Mouse (Mus musculus) limb, embryonic 14.5 days (tissue): ENCODE data around the gene Galnt10. TPM values are rescaled to one million over a fixed set of nuclear protein-coding genes. Genes with fewer than 3 reads are reported as not detected.

Experiments used
- ATAC-seq: fragments of 200-750 bp; cut with Nextera tagmentation; 2 replicates; pipeline ENCODE4 v1.8.0; 2017; ENCODE audit warnings: low read depth, moderate number of reproducible peaks, moderate TSS enrichment; ENCODE audit not compliant: low FRiP score
- DNase-seq: peaks from one replicate; pipeline ENCODE4 v3.0.0-alpha.2; 2015; ENCODE audit warnings: low spot score
- H3K27ac ChIP-seq: fragments of 300-500 bp; sonication (generic); replicated peaks from 2 replicates; pipeline ENCODE4 v1.5.1; 2014; ENCODE audit warnings: low read depth, mild to moderate bottlenecking, low read length, moderate library complexity, mixed read lengths
- H3K27me3 ChIP-seq: fragments of 300-500 bp; sonication (generic); 2 replicates; pipeline ENCODE4 v1.6.1; 2014; ENCODE audit warnings: low read length, mixed read lengths; ENCODE audit not compliant: control insufficient read depth, insufficient read depth
- H3K36me3 ChIP-seq: fragments of 300-500 bp; sonication (generic); 2 replicates; pipeline ENCODE4 v1.6.1; 2014; ENCODE audit warnings: mild to moderate bottlenecking, low read length, moderate library complexity, mixed read lengths; ENCODE audit not compliant: control insufficient read depth, insufficient read depth
- H3K4me1 ChIP-seq: fragments of 300-500 bp; sonication (generic); 2 replicates; pipeline ENCODE4 v1.6.1; 2014; ENCODE audit warnings: antibody characterized with exemption, low read length, mixed read lengths; ENCODE audit not compliant: control insufficient read depth, insufficient read depth
- H3K4me2 ChIP-seq: fragments of 300-500 bp; sonication (generic); replicated peaks from 2 replicates; pipeline ENCODE4 v1.6.1; 2014; ENCODE audit warnings: low read depth, mild to moderate bottlenecking, low read length, moderate library complexity; ENCODE audit not compliant: severe bottlenecking
- H3K4me3 ChIP-seq: fragments of 300-500 bp; sonication (generic); replicated peaks from 2 replicates; pipeline ENCODE4 v1.5.1; 2014; ENCODE audit warnings: low read length
- H3K9ac ChIP-seq: fragments of 300-500 bp; sonication (generic); 2 replicates; pipeline ENCODE4 v1.6.1; 2014; ENCODE audit warnings: mild to moderate bottlenecking, low read depth, low read length, moderate library complexity; ENCODE audit not compliant: severe bottlenecking
- H3K9me3 ChIP-seq: fragments of 300-500 bp; sonication (generic); 2 replicates; pipeline ENCODE4 v1.6.1; 2016; ENCODE audit warnings: low read length; ENCODE audit not compliant: control insufficient read depth
- POLR2A ChIP-seq: fragments of 200-500 bp; IDR thresholded peaks from 2 replicates; pipeline ENCODE4 v1.8.0; 2012; ENCODE audit warnings: inconsistent platforms, mild to moderate bottlenecking, moderate library complexity, borderline replicate concordance; ENCODE audit not compliant: insufficient read depth, insufficient read length; ENCODE audit errors: extremely low read depth
- WGBS: fragments of 180-500 bp; shearing (Covaris S2); extraction: QIAGEN DNeasy Blood & Tissue Kit; methylation state at CpG from one replicate; pipeline ENCODE4 v1.1.7; 2014; 5-methylcytosine and 5-hydroxymethylcytosine counted together
- polyA plus RNA-seq, 2 experiments: library from polyadenylated mRNA; depleted of rRNA in 1 of 2; stranded (reverse) in 1 of 2; unstranded in 1 of 2; fragments of >200 nt; fragmentation: Nextera tagmentation in 1 of 2; extraction: Ambion mirVana in 1 of 2; gene quantifications; 2 replicates each; pipeline versions ENCODE4 v1.2.1 to v1.2.3; 2012 to 2014

Galnt10 gene
- polyA plus RNA-seq, 2 experiments = 24.4 to 26.5 TPM

DNA sequence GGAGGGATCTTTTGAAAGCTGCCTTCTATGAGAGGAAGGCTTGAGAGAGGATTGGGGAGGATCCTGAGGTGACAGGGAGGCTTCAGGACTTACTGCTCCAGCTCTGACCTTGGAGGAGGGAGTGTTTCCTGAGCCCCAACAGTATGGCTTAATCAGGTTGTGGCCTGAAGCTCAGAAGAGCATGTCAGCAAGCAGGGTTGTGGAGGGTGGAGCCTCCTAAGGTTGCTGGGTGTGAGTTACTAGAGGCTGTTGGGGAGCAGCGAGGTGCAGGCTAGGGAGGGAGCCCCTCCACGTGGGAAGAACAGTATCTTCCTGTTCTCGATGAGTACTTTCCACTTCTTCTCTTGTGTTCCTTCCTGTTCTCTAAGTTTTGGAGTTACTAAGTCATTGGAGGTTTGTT lies 32.0 kb downstream of the Galnt10 start:
- Histone ChIP-seq H3K4me1 (peaks cover 26% of the 10 kb centered on the region), H3K27me3 (no peaks in the 10 kb centered on the region), H3K27ac (no peak overlapping the region), H3K9me3 (no peaks in the 10 kb centered on the region), H3K4me2 (no peak overlapping the region), H3K9ac (no peak overlapping the region), H3K4me3 (no peak overlapping the region), H3K36me3 (peaks cover 3% of the 10 kb centered on the region; the same call in 1 of the 2 replicates)
- no peak for TF ChIP-seq POLR2A
- 61% methylated on average over 3 of the region's 3 CpGs for WGBS
- ATAC-seq (no peak), DNase-seq (no peak)

DNA sequence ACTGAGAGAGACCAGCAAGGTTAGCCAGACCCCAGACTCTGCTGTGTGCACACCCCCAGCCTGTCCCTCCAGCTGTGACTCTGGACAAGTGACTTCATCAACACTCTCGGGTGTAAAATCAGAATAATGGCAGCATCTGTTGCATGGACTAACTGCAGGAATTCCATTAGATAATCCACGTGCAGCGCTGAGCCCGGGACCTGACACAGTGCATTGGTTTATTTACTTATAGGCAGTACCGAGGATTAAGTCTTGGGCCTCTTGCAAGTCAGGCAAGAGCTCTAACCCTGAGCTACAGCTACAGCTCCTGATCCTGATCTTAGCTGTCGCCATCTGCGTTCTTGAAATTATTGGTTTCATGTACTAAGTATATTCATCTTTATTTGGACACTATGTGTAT lies 37.3 kb downstream of the Galnt10 start:
- WGBS = 48% methylated on average over 7 of the region's 7 CpGs
- H3K27me3 ChIP-seq = no peaks in the 10 kb centered on the region
- no peak overlapping the region for H3K4me3 ChIP-seq
- TF ChIP-seq POLR2A = no peak
- peaks cover 3% of the 10 kb centered on the region; the same call in 1 of the 2 replicates for H3K36me3 ChIP-seq
- no peak overlapping the region for H3K9ac ChIP-seq
- H3K4me1 ChIP-seq = peaks cover 22% of the 10 kb centered on the region
- ATAC-seq (peak; percentile 64; the same call in 1 of the 2 replicates), DNase-seq (no peak)
- no peak overlapping the region for H3K4me2 ChIP-seq
- no peaks in the 10 kb centered on the region for H3K9me3 ChIP-seq
- H3K27ac ChIP-seq = no peak overlapping the region

DNA sequence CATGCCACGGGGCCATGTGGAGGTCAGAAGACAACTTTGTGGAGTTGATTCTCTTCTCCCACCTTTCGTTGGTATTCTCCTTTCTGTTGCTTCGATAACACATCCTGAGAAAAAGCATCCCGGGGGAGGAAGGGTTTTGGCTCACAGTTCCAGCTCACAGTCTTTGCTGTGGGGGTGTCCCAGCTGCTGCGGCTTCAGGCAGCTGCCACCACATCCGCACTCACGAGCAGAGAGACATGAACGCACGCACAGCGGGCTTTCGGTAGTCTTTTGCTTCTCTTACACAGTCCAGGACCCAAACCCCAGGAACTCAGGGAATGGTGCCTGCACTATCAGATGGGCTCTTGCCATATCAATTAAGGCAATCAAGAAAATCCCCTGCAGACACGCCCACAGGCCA lies 37.9 kb downstream of the Galnt10 start:
- Histone ChIP-seq H3K27ac (no peak overlapping the region), H3K36me3 (peaks cover 3% of the 10 kb centered on the region; the same call in 1 of the 2 replicates), H3K27me3 (no peaks in the 10 kb centered on the region), H3K9me3 (no peaks in the 10 kb centered on the region), H3K4me3 (no peak overlapping the region), H3K4me1 (peaks cover 26% of the 10 kb centered on the region), H3K9ac (no peak overlapping the region), H3K4me2 (0 out of 2 replicates have a peak overlapping the region, but pooled peaks have one; percentile 10)
- 65% methylated on average over 12 of the region's 12 CpGs for WGBS
- DNase-seq (no peak), ATAC-seq (no peak)
- TF ChIP-seq POLR2A = no peak

DNA sequence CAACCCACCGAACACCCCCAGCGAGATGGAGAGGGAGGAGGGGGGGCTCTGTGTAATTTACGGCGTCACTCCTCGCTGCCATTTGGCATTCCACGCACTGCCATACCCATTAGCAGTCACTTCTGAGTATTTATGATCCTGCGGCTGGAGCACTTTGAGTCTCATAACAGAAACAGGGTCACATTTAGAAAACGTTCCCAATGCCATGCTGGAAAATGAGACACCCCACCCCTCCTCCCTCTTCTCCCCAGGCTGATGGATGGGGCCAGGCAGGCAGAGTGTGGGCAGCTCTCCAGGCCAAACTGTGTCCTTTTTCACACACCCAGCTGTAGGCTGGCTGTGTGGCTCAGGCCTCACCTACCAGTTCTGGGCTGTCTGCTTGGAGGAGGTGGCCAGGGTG lies 38.7 kb downstream of the Galnt10 start:
- H3K4me3 ChIP-seq = no peak overlapping the region
- H3K27ac ChIP-seq = no peak overlapping the region
- DNase-seq = no peak
- ATAC-seq = peak; percentile 59
- WGBS = 2% methylated on average over 8 of the region's 8 CpGs
- H3K9ac ChIP-seq = no peak overlapping the region
- H3K9me3 ChIP-seq = no peaks in the 10 kb centered on the region
- H3K4me2 ChIP-seq = no peak overlapping the region
- H3K36me3 ChIP-seq = no peaks in the 10 kb centered on the region
- H3K27me3 ChIP-seq = no peaks in the 10 kb centered on the region
- no peak for TF ChIP-seq POLR2A
- H3K4me1 ChIP-seq = peaks cover 33% of the 10 kb centered on the region

DNA sequence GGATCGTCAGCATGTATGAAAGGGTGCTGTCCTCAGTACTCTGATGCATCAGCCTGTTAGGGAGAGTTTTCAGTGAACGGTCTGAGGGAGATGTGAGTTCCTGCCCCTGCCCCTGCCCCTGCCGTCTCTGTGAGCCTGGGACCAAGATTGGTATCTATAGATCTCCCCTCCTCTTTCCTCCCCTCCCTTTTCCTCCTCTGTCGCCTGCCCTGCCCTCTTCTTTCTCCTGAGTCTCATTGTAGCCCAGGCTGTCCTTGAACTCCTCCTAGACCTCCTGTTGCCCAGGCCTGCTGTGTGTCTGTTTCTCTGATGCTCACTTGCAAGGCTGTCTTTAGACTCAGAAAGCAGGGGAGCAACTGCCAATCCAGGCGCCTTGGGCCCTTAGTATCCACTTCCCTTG lies 39.6 kb downstream of the Galnt10 start:
- Histone ChIP-seq H3K36me3 (no peaks in the 10 kb centered on the region), H3K4me2 (no peak overlapping the region), H3K4me3 (no peak overlapping the region), H3K27ac (no peak overlapping the region), H3K9me3 (no peaks in the 10 kb centered on the region), H3K27me3 (no peaks in the 10 kb centered on the region), H3K9ac (no peak overlapping the region), H3K4me1 (peaks cover 33% of the 10 kb centered on the region)
- DNase-seq (no peak), ATAC-seq (no peak)
- TF ChIP-seq POLR2A = no peak
- 39% methylated on average over 5 of the region's 5 CpGs for WGBS
